Mouse (Mus musculus): ENCODE measurements around the gene Kremen1. TPM values are rescaled to one million over a fixed set of nuclear protein-coding genes. Genes with fewer than 3 reads are reported as not detected.

Gene Kremen1
- total and polyA plus RNA-seq, 2 experiments = 3.6 to 6.7 TPM

DNA sequence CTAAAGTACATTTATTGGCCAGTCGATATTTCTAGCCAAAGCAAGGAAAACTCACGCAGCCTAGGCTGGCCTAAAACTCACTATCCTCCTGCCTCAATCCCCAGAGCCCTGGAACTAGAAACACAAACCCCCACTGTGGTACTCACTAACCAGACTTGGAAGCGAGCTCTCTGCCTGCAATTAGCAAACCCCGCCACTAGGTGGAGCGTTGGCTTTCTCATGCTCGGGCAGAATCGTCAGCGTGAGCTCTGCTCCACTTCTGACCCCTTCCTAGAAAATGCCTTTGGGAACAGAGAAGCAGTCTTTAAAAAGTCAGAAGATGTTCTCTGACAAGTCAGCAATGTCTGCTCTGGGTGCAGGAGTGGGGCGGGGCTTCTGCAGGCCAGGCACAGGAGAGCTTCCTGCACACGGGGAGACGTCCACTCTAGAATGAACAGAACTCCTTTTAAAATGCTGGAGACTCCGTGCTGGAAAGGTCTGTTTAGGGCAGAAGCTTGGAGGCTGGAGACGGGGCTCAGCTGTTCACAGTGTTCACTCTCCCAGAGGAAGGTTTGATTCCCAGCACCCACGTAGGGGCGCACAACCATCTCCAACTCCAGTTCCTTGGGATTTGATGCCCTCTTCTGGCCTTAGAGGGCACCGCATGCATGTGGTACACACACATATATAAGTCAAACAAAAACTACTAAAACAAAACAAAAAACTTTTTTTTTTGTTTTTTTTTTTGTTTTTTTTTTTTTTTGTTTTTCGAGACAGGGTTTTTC, 100.5 kb downstream of the Kremen1 start:
- Histone ChIP-seq H3K27me3 (ENCODE audit: control insufficient read depth, insufficient read depth, low read length) (no peaks in the 10 kb centered on the region), H3K79me2 (ENCODE audit: control insufficient read depth, insufficient read depth, low read length) (no peaks in the 10 kb centered on the region), H3K9ac (ENCODE audit: low read depth, low read length) (no peak overlapping the region), H3K36me3 (ENCODE audit: control insufficient read depth, insufficient read depth, low read length) (no peaks in the 10 kb centered on the region), H3K4me3 (ENCODE audit: insufficient read depth, low read depth, low read length) (no peak overlapping the region), H3K27ac (replicated peaks; ENCODE audit: insufficient read depth, low read depth, low read length) (no peak overlapping the region), H3K4me1 (ENCODE audit: control insufficient read depth, insufficient read depth, low read length) (no peaks in the 10 kb centered on the region)
- TF ChIP-seq POLR2A (IDR thresholded peaks at IDR 0.05; ENCODE audit: extremely low read depth, insufficient read depth, low read length) = no peak
- peak; percentile 74 for TF ChIP-seq CTCF (IDR thresholded peaks at IDR 0.05; ENCODE audit: low read depth, low read length)
- DNase-seq (ENCODE audit: extremely low read depth, low read depth, low spot score) = no peak
- WGBS = 77% methylated on average over 17 of the region's 17 CpGs

DNA sequence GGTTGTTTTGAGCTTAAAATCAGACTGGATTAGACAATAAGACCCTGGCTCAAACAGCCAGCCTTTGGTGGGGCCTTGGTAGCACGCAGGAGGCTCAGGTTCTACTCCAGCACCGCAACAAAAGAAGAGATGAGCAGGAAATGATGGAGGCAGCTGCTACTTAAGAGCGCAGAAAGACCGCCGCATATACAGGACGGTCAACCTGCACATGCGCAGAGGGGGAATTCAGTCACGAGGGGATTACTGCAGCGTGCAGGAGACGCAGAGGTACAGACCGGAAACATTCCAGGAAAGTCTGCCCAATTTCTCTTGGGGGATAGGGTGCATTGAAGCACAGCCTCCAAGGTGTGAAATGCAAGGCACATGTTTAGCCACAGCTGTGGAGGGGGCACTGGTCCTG, 103.3 kb downstream of the Kremen1 start:
- 95% methylated on average over 11 of the region's 11 CpGs for WGBS
- H3K4me1 ChIP-seq (ENCODE audit: control insufficient read depth, insufficient read depth, low read length) = no peaks in the 10 kb centered on the region; the same call in 1 of the 2 replicates
- no peak overlapping the region for H3K27ac ChIP-seq (replicated peaks; ENCODE audit: insufficient read depth, low read depth, low read length)
- H3K36me3 ChIP-seq (ENCODE audit: control insufficient read depth, insufficient read depth, low read length) = no peaks in the 10 kb centered on the region
- no peaks in the 10 kb centered on the region for H3K79me2 ChIP-seq (ENCODE audit: control insufficient read depth, insufficient read depth, low read length)
- no peaks in the 10 kb centered on the region for H3K27me3 ChIP-seq (ENCODE audit: control insufficient read depth, insufficient read depth, low read length)
- TF ChIP-seq POLR2A (IDR thresholded peaks at IDR 0.05; ENCODE audit: extremely low read depth, insufficient read depth, low read length) (no peak), CTCF (IDR thresholded peaks at IDR 0.05; ENCODE audit: low read depth, low read length) (no peak)
- no peak overlapping the region for H3K4me3 ChIP-seq (ENCODE audit: insufficient read depth, low read depth, low read length)
- DNase-seq (ENCODE audit: extremely low read depth, low read depth, low spot score) = no peak
- no peak overlapping the region for H3K9ac ChIP-seq (ENCODE audit: low read depth, low read length)

DNA sequence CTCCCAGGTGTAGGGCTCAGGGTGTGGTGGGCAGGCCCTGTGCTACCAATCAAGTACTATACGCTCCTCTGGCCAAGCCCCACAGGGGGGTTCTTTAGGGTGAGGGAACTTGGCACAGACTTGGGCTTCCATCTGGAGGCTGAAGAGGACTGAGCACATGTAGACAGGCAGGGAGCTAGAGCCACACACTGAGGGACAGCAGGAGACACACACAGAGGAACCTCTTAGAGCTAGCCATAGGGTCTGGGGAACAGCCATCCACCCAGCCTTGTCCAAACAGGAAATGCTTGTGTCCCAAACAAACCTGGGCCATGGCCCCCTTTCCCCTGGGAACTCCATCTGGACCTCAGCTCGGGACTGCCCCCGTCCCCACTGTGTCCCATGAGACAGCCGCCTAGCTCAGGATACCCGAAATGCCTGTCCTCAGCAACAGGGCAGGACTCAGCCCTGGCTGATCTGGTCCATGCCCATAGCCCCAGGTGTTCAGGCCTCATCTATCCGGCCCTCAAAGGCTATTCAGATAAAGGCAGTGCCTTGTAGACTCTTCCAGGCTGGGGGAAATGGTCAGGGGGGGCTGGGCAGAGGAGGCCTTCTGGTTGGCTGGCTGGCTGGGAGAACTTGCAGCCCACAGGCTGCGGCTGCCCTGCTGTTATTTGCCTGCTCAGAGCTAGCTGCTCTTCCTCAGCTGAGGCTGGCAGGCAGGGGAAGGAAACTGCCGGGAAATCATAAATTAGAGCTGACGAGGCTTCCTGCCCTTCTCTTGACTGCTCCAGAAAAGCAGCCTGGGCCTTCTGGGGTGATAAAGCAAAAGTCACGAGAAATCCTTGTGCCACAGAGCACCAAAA, 106.2 kb downstream of the Kremen1 start:
- Histone ChIP-seq H3K4me3 (ENCODE audit: insufficient read depth, low read depth, low read length) (no peak overlapping the region), H3K79me2 (ENCODE audit: control insufficient read depth, insufficient read depth, low read length) (no peaks in the 10 kb centered on the region), H3K36me3 (ENCODE audit: control insufficient read depth, insufficient read depth, low read length) (no peaks in the 10 kb centered on the region), H3K27me3 (ENCODE audit: control insufficient read depth, insufficient read depth, low read length) (no peaks in the 10 kb centered on the region; the same call in 1 of the 2 replicates), H3K4me1 (ENCODE audit: control insufficient read depth, insufficient read depth, low read length) (no peaks in the 10 kb centered on the region; the same call in 1 of the 2 replicates), H3K27ac (replicated peaks; ENCODE audit: insufficient read depth, low read depth, low read length) (peak overlapping the region; percentile 55), H3K9ac (ENCODE audit: low read depth, low read length) (peak overlapping the region; percentile 3; the same call in 1 of the 2 replicates)
- 72% methylated on average over 10 of the region's 10 CpGs for WGBS
- no peak for DNase-seq (ENCODE audit: extremely low read depth, low read depth, low spot score)
- TF ChIP-seq POLR2A (IDR thresholded peaks at IDR 0.05; ENCODE audit: extremely low read depth, insufficient read depth, low read length) (no peak), CTCF (IDR thresholded peaks at IDR 0.05; ENCODE audit: low read depth, low read length) (no peak)

DNA sequence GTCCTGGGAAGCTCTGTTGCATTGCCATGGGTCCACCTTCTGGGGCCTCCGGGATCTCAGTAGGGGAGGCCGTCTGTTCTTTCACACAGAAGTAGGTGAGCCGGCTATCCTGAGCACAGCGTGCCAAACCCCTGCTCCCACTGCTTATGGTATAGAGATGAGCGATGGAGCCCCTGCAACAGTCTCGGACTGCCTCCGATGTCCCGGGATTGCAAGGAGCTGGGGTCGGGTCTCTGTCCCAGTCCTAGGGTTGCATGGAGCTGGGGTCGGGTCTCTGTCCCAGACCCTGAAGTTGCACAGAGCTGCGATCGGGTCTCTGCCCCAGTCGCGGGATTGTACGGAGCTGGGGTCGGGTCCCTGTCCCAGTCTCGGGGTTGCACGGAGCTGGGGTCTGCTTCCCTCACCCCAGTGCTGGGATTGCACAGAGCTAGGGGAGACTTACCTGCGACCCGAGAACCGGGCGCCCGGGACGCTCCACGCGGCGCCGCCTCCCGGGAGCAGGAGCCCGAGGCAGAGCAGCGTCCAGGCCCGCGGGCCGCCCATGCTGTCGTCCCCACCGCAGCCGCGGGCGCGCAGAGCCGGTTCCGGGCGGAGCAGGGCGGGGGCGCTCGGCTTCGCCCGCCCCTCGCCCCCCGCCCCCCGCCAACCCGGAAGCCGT, 109.5 kb downstream of the Kremen1 start, which contains the start of gene Emid1:
Gene Emid1, minus strand, starts transcription at position 578 of the 658 bp plus-strand sequence.
- no peak for TF ChIP-seq POLR2A (IDR thresholded peaks at IDR 0.05; ENCODE audit: extremely low read depth, insufficient read depth, low read length)
- no peak for TF ChIP-seq CTCF (IDR thresholded peaks at IDR 0.05; ENCODE audit: low read depth, low read length)
- Histone ChIP-seq H3K27me3 (ENCODE audit: control insufficient read depth, insufficient read depth, low read length) (no peaks in the 10 kb centered on the region; the same call in 1 of the 2 replicates), H3K4me1 (ENCODE audit: control insufficient read depth, insufficient read depth, low read length) (no peaks in the 10 kb centered on the region; the same call in 1 of the 2 replicates), H3K4me3 (ENCODE audit: insufficient read depth, low read depth, low read length) (peak within 1 kb of the TSS; percentile 46; the same call in 1 of the 2 replicates), H3K27ac (replicated peaks; ENCODE audit: insufficient read depth, low read depth, low read length) (no peak within 1 kb of the TSS), H3K79me2 (ENCODE audit: control insufficient read depth, insufficient read depth, low read length) (no peaks in the 10 kb centered on the region), H3K36me3 (ENCODE audit: control insufficient read depth, insufficient read depth, low read length) (no peaks in the 10 kb centered on the region), H3K9ac (ENCODE audit: low read depth, low read length) (no peak within 1 kb of the TSS; the same call in none of the 2 replicates)
- DNase-seq (ENCODE audit: extremely low read depth, low read depth, low spot score) = no peak
- 7% methylated on average over 51 of the region's 53 CpGs for WGBS

DNA sequence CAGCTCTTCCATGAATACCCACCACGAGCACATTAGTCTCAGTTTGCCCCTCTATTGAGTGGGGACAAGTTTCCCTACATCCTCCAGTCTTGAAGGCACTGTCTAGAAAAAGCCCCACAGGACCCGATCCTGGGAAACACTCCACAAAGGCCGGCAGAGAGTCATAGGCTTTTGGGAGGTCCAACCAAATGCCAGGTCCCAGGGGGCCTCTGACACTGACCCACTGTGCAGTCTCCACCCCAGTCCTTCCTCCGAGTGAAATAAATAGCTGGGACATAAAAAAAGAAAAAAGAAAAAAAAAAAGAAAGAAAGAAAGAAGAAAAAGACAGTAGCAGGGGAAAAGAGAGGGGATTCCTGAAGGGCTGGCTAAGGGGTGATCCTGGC, 110.1 kb downstream of the Kremen1 start:
- Histone ChIP-seq H3K4me1 (ENCODE audit: control insufficient read depth, insufficient read depth, low read length) (no peaks in the 10 kb centered on the region; the same call in 1 of the 2 replicates), H3K27ac (replicated peaks; ENCODE audit: insufficient read depth, low read depth, low read length) (no peak overlapping the region), H3K36me3 (ENCODE audit: control insufficient read depth, insufficient read depth, low read length) (no peaks in the 10 kb centered on the region), H3K4me3 (ENCODE audit: insufficient read depth, low read depth, low read length) (no peak overlapping the region), H3K9ac (ENCODE audit: low read depth, low read length) (no peak overlapping the region), H3K27me3 (ENCODE audit: control insufficient read depth, insufficient read depth, low read length) (no peaks in the 10 kb centered on the region; the same call in 1 of the 2 replicates), H3K79me2 (ENCODE audit: control insufficient read depth, insufficient read depth, low read length) (no peaks in the 10 kb centered on the region)
- no peak for TF ChIP-seq CTCF (IDR thresholded peaks at IDR 0.05; ENCODE audit: low read depth, low read length)
- no peak for TF ChIP-seq POLR2A (IDR thresholded peaks at IDR 0.05; ENCODE audit: extremely low read depth, insufficient read depth, low read length)
- DNase-seq (ENCODE audit: extremely low read depth, low read depth, low spot score) = no peak
- 77% methylated on average over 4 of the region's 4 CpGs for WGBS

All from liver, adult 2 months (tissue).